Mouse (Mus musculus) heart, adult 8-10 months (tissue): ENCODE measurements around the gene Polr3e. TPM values are rescaled to one million over a fixed set of nuclear protein-coding genes. Genes with fewer than 3 reads are reported as not detected.
"Not testable (repeated sequence)": the region's sequence is repeated elsewhere in the genome, so short reads cannot be mapped to it uniquely, and the experiment has no call there.

Source experiments
- DNase-seq: peaks from one replicate; pipeline ENCODE4 v3.0.0; 2022; ENCODE audit warnings: low spot score
- total RNA-seq, 4 experiments: library from RNA; stranded (reverse); gene quantifications; 2 replicates each; pipeline ENCODE4 v1.2.4; 2022

The Polr3e gene
- total RNA-seq, result 1 to 10 TPM; 7.9 to 9.5 (median 8.6) TPM

DNA sequence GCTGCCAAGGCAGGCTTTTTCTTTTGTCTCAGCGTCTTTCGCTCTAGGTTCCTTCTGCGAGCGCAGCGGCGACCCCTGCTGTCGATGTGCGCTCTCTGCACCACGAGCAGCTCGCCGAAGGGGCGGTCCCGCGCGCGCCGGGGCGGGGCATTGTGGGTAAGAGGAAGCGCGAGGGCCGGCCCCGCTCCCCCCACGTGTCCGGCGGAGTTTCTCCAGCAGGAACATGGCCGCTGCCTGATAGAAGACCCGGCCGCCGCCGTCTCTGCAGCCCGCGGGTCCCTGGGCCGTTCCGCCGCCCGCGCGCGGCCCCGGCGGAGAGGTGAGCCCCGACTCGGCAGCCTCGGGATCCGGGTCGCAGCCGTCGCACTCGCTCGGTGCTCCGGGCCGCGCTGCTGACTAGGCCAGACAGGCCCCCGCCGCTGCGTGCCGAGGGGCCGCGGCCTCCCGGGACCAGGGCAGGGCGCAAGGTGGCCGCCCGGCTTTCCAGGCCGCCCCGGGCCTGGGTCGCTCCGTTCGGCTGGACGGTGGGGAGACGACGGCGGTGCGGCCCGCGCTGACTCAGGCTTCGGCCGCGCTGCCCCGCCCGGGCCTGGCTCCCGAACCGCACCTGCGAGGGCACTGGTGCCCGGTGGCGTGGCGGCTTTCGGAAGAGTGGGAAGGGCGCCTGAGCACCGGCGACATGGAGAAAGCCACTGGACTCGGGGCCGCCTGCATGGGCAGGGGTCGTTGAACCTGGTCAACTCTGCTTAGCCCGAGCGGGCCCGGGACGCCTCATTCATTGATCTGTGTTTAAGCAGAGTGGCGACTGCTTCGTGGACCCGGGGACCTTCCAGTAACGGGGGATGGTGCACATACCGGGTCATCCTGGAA, at the start of gene Polr3e:
TSS of gene Polr3e (plus strand) at position 153 of the 870 bp plus-strand sequence.
- peak; percentile 99 for DNase-seq

DNA sequence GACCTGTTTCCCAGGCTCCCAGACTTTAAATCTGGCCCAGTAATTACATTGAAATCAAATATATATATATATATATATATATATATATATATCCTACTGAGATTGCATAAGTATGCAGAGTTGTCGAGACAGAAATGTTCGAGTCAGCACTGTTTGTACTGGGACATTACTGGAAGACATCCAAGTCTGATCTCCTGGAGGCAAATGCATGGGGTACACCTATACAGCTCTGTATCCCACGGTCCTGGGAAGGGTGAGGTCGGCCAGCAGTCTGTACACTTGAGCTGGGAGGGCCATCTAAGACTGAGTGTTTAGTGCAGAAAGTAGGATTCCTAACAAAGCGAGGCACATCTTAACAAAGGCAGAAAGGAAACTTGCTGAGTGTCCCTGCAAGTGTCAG, 47.7 kb upstream of the Polr3e start:
- no peak for DNase-seq

DNA sequence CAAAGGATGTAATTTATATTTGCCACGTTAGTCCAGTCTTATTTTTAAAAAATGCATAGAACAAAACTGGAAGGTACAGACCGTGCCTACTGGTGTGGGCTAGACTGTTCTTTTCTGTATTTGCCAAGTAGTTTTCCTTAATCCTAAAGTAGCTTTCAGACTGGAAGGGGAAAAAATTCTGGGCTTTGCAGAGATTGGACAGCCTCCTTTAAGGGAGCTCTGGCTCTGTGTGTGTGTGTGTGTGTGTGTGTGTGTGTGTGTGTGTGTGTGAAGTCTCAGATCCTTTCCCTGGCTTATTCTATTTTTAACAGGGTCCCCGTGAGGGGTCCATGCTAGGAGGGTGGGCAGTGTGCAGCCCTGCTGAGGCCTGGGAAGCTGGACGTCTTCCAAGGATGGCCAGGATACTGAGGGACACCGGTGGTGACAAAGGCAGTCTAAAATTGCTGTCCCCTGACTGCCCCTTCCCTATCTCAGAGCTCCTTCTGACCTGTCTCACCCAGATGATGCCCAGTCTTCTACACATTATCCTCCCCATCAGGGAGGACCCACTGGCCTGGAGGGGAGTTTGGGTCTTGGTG, 47.0 kb upstream of the Polr3e start:
- no peak for DNase-seq

DNA sequence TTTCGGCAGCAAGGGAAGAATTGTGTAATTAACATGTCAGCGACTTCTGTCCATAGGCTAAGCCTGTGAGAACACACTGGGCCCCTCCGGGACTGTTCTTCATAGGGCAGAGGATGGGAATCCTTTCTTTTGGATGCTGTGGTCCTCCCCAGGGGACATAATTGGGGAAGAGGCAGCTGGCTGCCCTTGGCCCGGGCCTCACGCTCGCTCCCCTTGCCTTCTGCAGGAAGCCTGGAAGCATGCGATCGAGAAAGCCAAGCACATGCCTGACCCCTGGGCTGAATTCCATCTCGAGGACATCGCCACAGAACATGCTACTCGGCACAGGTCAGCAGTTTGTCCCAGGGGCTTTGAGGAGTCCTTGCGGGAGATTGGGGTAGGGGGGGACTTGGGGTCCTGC, 44.5 kb upstream of the Polr3e start:
- DNase-seq, result peak; percentile 24

DNA sequence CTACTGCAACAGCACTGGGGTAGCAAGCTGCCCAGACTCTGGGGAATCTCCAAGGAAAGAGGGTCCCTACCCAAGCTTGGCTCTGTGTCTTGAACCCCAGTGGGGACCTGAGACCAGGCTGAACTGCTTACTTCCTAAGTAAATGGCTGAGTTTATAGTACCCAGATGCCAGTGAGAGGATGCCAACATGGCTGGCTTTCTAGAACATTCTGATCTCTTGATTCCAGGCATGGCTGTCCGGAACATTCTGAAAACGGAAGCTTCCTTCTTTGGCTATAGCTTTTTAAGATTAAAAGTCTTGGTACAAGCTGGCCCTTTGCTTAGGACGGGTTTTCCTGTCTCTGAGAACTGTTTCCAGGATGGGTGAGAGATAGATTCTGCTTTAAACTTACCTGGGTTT, 43.5 kb upstream of the Polr3e start:
- DNase-seq, result no peak

DNA sequence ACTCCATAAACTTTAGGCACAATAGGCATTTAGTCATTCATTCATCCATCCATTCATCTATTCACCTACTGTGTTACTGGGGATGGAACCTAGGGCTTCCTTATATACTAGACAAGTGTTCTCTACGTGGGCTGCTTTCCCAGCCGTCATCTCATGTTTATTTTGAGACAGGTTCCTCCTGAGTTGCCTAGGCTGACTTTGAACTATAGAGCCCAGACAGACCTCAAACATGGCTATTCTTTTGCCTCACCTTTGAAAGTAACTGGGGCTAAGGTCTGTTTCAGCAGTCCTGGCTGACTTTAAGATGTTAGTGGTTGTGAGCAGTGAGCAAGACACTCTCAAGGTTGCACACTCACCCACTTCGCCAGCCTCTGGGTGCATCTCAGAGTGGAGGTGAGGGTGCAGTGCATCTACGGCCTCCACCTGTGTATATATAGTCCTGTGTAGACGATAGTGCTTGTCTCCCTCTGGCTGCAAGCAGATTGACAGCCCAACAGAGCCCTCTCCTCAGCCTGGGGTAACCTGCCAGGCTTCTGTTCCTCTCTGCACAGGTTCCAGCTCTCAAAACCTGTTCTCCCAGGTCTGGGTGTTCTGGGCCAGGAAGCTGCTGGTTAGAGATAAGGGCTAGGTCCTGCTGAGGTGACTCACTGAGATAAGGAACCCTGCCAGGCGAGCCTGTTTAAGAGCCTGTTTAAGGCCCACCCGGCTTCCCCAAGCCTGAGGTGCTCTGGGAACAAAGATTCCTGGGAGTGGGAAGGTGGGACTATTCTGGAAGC, 42.6 kb upstream of the Polr3e start:
- no peak for DNase-seq

DNA sequence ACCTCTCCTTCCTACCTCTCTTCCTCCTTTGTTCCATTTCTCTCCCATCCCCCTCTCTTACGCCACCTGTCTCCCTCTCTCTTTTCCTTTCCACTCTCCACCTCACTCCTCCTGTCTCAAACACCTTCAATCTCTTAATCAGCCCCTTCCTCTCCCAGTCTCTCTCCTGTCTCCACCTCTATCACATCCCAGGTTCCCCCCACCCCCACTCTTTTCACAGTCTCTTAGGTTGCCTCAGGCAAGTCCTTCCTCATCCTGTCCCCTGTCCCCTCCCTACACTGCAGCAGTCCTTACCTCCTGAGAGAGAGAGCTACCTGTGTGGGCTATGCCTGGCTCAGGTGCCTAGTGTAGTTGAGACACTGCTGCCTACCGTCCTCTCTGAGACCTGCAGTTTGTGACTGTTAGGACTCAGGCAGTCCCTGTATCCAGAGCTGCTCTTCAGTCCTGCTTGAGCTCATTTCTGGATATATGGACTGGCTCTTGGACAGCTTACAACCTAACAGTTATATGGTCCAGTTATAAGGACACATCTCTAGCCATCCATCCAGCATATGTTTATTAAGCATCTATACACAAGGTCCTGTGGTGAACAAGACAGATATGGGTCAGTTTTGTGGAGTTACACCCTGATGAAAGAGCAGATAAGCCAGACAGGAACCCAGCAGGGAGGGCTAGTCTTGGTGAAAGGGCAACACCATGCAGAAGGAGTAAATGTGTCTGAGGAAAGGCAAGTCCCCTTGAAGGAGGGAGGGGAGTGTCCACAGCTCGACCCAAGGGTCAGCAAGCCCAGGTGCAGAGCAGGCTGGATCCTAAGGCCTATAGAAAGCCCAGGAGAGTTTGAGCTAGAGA, 41.8 kb upstream of the Polr3e start:
- no peak for DNase-seq

DNA sequence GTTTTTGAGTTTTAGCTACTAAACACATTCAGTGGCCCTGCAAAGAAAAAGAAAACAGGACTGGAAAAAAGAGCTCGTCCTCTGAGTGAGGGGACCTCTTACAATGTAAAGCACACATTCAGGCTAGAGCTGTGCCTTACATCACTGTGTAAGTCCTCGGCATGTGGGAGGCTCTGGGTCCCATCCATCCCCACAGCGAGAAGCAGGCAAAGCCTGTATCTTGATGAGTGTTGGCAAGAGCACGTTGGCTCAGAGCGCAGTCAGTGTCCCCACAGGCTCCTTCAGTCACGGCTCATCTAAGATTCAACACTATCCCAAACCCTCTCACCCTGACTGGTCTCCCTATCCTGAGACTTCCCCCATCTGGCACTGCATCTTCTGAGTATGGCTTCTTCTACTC, 39.3 kb upstream of the Polr3e start:
- no peak for DNase-seq

DNA sequence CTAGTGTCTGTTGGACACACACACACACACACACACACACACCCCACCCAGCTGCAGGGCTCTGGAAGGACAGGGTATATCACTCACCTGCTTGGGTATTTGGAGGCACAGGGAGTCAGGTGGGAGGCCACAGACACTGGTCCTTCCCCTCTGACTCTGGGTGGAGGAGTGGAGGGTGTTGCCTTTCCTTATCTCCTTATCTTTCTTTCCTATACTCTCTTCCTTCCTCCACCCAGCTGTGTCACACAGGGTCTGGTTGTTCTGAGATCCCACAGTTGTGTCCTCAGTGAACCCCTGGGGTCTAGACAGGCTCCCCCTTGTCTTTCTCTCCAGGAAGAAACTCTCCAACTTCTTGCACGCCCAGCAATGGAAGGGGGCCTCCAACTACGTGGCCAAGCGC, 37.6 kb upstream of the Polr3e start:
- DNase-seq, result no peak

DNA sequence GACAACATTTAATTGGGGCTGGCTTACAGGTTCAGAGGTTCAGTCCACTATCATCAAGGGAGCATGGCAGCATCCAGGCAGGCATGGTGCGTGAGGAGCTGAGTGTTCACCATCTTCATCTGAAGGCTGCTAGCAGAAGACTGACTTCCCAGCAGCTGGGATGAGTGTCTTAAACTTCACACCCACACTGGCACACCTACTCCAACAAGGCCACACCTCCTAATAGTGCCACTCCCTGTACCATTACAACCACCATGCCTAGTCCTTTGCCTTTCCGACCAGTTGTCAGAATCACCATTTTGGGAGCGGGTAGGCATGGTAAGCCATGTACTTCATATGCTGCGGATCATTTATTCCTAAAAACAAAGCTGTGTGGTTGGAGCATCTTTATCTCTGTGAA, 36.8 kb upstream of the Polr3e start:
- DNase-seq, result no peak

DNA sequence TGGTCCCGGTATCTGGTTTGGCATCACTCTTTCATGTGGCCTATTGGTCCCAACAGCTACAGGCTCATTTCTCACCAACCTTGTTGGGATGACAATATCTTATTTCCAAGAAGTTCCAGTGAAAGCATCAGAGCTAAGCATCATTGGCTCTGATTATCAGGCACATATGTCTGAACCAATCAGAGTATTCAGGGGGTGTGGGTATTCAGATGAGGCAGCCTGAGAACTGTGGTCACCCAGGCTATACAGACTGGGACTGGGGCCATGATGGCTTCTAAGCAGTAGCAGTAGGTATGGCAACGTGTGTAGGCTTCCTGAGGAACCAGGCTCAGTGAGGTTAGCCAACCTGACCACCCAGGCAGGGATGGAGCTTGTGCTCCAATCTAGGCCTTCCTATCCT, 36.1 kb upstream of the Polr3e start:
- no peak for DNase-seq

DNA sequence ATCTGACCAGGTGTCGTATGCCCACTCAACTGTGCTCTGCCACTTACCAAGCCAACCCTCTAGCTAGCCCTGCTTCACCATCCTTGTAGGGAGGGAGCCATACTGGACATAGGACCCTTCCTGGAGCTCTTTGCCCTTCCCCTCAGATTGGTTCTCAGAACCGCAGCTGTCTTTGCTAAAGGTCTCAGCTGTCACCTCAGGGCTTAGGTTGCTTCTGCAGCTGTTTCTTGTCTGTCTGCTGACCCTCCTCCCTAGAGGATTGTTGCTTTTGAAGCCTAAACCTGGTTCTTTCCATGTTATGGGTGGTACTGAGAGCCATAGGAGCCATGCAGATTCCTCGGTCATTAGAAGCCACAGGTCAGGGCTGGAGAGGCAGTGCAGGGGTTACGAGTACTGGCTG, 34.9 kb upstream of the Polr3e start:
- DNase-seq, result no peak

DNA sequence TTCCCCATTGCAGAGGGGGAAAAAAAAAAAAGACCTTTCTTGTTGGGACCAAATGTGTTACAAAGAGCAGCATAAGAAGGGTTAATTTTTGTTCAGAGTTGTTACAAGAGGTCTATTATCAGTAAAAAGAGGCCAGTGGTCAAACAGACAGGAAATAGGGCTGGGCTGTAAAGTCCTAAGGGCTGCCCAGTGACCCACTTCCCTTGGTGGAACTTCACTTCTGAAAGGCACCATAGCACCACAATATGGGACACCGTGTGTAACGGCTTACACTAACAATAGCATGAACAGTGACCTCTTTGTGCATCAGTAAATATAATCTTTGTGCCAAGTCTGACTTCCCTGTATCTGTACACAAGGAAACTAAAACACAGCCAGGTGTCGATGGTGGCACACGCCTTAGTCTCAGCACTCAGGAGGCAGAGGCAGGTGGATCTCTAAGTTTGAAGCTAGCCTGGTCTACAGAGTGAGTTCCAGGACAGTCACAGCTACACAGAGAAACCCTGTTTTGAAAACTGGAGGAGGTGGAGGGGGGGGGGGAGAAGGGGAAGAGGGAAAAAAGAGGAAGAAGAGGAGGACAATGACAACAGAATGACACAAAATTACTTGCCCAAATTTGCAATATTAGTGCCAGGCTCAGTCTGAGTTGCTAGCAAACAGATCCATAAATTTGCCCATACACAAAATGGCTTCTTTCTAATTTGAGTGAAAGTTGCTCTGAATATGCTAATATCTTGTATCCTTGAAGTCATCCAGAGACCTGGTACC, 33.8 kb upstream of the Polr3e start:
- DNase-seq, result no peak

DNA sequence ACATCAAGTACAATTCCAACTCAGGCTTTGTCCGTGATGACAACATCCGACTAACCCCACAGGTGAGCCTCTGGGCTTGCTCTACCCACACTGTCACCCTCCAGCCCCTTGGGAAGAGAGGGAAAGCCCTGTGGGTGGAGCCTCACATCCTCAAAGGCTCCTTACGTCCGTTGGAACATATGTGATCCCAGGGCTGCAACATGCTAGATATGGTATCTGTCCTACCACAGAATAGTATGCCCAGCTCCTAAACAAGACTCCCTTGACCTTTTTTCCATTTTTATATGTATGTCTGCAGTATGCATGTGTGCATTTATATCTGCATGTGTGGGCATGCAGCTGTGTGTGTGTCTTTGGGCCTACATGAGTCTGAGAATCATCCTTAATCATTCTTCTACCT, 32.8 kb upstream of the Polr3e start:
- DNase-seq, result no peak

DNA sequence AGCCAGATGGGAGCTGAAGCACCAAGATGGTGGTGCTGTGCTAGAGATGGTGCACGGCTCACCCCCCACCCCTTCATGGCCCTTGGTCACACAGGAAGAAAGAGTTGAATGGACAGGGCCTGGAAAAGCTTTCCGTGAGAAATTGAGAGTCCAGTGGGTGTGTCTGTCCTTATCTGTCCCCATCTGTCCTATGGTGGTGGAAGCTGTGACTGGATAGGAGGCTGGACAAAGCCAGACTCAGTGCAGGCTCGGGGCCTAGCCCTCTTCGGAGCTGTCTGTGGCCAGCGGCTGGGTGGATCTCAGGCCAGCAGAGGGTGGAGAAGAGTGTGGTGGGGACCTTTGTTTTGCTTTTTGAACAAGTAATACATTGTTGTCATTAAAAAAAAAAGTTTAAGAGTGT, 24.4 kb upstream of the Polr3e start:
- no peak for DNase-seq

DNA sequence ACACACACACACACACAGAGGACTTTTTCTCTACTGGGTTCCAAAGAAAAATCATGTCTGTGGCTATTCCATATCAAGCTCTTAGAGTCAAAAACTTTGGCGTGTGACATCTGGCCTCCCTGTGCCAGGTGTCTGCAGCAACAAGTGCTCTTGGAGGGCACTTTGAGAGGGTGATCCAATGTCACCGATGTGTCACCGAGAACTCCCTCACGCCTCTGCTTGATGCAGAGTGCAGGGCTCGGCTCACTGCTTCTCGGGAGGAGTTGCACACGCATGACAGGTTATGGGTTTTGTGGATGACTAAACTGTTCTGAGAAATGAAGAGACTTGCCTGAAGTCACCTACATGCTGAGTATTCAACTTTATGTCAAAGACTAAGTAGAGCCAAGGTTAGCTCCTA, 20.5 kb upstream of the Polr3e start:
- no peak for DNase-seq

DNA sequence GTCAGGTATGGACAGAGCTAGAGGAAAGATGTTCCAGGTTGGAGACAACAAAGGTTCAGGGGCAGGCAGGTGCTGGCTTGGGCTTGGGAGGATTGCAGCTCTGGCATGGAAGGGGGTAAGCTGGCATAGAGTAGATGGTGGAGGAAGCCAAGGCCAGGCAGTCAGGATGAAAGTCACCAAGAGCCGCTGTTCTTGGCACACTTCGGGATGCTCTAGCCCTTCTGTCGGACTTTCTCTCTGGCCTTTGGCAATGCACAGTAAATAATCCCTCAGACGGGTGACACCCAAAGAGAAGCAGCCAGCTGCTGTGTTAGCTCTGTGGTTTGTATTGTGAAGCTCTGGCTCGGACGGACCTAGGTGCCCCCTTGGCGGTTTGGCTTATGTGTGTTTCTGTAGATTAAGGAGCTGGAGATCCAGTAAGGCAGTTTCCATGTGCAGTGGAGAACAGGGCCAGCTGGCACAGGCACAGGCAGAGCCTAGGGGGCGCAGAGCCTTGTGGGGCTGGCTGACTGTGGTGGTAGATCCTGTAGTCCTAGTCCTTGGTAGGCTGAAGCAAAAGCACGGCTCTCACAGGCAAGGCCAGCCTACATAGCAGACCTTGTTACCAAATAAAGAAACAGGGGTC, 19.7 kb upstream of the Polr3e start:
- DNase-seq, result no peak

DNA sequence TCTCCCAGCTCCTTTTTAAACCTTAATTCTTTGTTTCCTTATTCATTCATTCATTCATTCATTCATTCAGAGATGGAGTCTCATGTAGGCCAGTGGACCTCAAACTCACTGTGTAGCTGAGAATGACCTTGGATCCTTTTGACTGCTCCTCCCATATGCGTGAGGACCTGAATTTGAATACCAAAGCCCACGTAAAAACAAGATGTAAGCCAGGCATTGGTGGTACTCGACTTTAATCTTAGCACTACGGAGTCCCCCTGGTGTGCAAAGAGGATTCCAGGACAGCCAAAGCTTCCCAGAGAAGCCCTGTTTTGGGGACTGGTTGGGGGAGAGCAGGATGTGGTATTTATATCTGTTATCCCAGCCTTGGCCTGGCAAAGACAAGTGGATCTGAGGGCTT, 17.4 kb upstream of the Polr3e start:
- DNase-seq, result no peak

DNA sequence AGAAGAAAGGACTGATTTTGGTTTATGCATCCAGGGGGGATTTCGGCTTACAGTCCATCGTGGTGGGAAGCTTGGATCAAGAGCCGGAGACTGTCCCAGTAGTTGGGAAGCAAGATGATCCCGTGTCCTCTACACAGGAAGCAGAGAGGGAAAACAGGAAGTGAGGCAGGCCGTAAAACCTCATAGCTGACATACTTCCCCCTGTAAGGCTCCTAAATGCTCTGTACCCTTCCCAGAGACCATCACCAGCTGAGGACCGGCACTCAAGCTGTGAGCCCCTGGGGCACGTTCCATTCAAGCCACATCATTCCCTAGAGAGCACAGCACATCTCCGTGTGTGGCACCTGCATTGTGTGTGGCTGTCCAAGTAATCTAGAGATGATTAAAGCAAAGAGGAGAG, 15.8 kb upstream of the Polr3e start:
- DNase-seq, result no peak

DNA sequence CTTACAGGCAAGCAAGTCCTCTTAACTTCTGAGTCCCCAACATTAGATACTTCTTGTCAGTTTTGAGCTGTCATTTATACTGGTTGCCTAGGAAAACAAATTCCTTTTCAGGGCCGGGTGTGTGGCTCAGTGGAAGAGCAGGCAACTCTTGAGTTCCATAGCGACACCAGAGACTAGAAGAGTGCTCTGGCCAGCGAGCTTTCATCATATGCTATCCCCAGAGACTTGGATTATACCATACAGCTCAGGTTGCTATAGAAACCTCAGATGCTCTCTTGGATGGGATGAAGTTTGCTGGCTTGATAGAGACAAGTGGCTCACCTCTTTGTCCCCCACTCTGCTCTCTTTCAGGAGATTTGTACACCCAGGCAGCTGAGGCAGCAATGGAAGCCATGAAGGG, 14.6 kb upstream of the Polr3e start:
- no peak for DNase-seq

DNA sequence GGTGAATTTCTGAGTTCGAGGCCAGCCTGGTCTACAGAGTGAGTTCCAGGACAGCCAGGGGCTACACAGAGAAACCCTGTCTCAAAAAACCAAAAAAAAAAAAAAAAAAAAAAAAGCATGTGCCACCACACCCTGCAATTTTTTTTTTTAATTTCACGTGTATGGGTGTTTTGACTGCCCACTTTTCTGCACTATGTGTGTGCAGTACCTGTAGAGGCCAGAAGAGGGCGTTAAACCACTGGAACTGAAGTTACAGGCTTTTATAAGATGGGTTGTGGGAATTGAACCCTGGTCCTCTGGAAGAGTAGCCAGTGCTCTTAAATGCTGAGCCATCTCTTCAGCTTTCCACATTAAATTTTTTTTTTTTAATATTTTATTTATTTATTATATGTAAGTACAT, 7.4 kb upstream of the Polr3e start:
- not testable (repeated sequence) for DNase-seq
